Mouse (Mus musculus) layer of hippocampus, adult 2 months (tissue): ENCODE data around the gene Tbc1d13. TPM values are rescaled to one million over a fixed set of nuclear protein-coding genes. Genes with fewer than 3 reads are reported as not detected.
"Not testable (repeated sequence)": the region's sequence is repeated elsewhere in the genome, so short reads cannot be mapped to it uniquely, and the experiment has no call there.

Experiments used
- DNase-seq, 2 experiments: peaks; one replicate each; pipeline ENCODE4 v3.0.0; 2022; ENCODE audit warnings: low spot score in 2 of 2
- H3K27ac ChIP-seq: fragments of 200-600 bp; 2 replicates; pipeline ENCODE4 v1.8.1; 2022
- H3K4me3 ChIP-seq: fragments of 200-600 bp; 2 replicates; pipeline ENCODE4 v1.8.1; 2022; ENCODE audit warnings: mild to moderate bottlenecking
- CTCF ChIP-seq: fragments of 200-600 bp; conservative IDR thresholded peaks from 2 replicates; pipeline ENCODE4 v1.8.1; 2022; ENCODE audit warnings: antibody characterized with exemption, mild to moderate bottlenecking, moderate library complexity
- total RNA-seq, 2 experiments: library from RNA; stranded (reverse); gene quantifications; 2 replicates each; pipeline ENCODE4 v1.2.3; 2021

Gene Tbc1d13
- total RNA-seq, 2 experiments from 2014 or later = 54.7 to 55.7 TPM

- TF ChIP-seq CTCF = no peak
- DNase-seq = no peak
- Histone ChIP-seq H3K4me3 (no peak overlapping the region), H3K27ac (no peak overlapping the region)
Measured at GRCm38 (mm10) chr2:30173541-30174240, 40.1 kb downstream of the Tbc1d13 start.

GRCm38 (mm10) chr2:30175897-30176296, 42.4 kb downstream of the Tbc1d13 start:
- no peak overlapping the region for H3K27ac ChIP-seq
- no peak overlapping the region for H3K4me3 ChIP-seq
- no peak for DNase-seq
- TF ChIP-seq CTCF = peak; percentile 56

- DNase-seq = no peak
- TF ChIP-seq CTCF = peak; percentile 22; the same call in 1 of the 2 replicates
- H3K4me3 ChIP-seq = no peak overlapping the region
- H3K27ac ChIP-seq = no peak overlapping the region
Measured at GRCm38 (mm10) chr2:30176561-30176960, 43.0 kb downstream of the Tbc1d13 start.

- peak within 1 kb of the TSS; percentile 87 for H3K27ac ChIP-seq
- peak; percentile 95 to 97 for DNase-seq
- H3K4me3 ChIP-seq = peak within 1 kb of the TSS; percentile 72
- no peak for TF ChIP-seq CTCF
Measured at GRCm38 (mm10) chr2:30177700-30178675, 44.4 kb downstream of the Tbc1d13 start, which contains the start of gene Spout1. Gene Spout1, minus strand, starts transcription at chr2:30178459.

GRCm38 (mm10) chr2:30178711-30179110, 45.2 kb downstream of the Tbc1d13 start:
- peak overlapping the region; percentile 72 for H3K4me3 ChIP-seq
- peak; percentile 63 for TF ChIP-seq CTCF
- H3K27ac ChIP-seq = peak overlapping the region; percentile 71; the same call in 1 of the 2 replicates
- not testable (repeated sequence) for DNase-seq

- Histone ChIP-seq H3K27ac (no peak overlapping the region), H3K4me3 (no peak overlapping the region)
- TF ChIP-seq CTCF = no peak
- DNase-seq = no peak
Measured at GRCm38 (mm10) chr2:30182424-30182823, 48.9 kb downstream of the Tbc1d13 start.

- no peak for TF ChIP-seq CTCF
- no peak overlapping the region for H3K27ac ChIP-seq
- no peak for DNase-seq
- no peak overlapping the region for H3K4me3 ChIP-seq
Measured at GRCm38 (mm10) chr2:30183721-30184120, 50.2 kb downstream of the Tbc1d13 start.

GRCm38 (mm10) chr2:30185276-30185675, 51.7 kb downstream of the Tbc1d13 start:
- no peak overlapping the region for H3K27ac ChIP-seq
- no peak overlapping the region for H3K4me3 ChIP-seq
- no peak for TF ChIP-seq CTCF
- no peak for DNase-seq

- H3K27ac ChIP-seq = no peak overlapping the region
- DNase-seq = no peak
- no peak overlapping the region for H3K4me3 ChIP-seq
- TF ChIP-seq CTCF = no peak
Measured at GRCm38 (mm10) chr2:30185681-30186080, 52.1 kb downstream of the Tbc1d13 start.

GRCm38 (mm10) chr2:30191790-30192580, 58.4 kb downstream of the Tbc1d13 start:
- Histone ChIP-seq H3K27ac (no peak overlapping the region), H3K4me3 (no peak overlapping the region)
- TF ChIP-seq CTCF = no peak
- DNase-seq = no peak

GRCm38 (mm10) chr2:30194656-30195055, 61.1 kb downstream of the Tbc1d13 start:
- TF ChIP-seq CTCF = no peak
- Histone ChIP-seq H3K27ac (no peak overlapping the region), H3K4me3 (no peak overlapping the region)
- DNase-seq = no peak

GRCm38 (mm10) chr2:30198021-30198420, 64.5 kb downstream of the Tbc1d13 start:
- no peak overlapping the region for H3K4me3 ChIP-seq
- H3K27ac ChIP-seq = no peak overlapping the region
- TF ChIP-seq CTCF = no peak
- no peak for DNase-seq
